Mouse (Mus musculus): Measurements from ENCODE around the gene Clk4. TPM values are rescaled to one million over a fixed set of nuclear protein-coding genes. Genes with fewer than 3 reads are reported as not detected.

Clk4 gene
- total RNA-seq, 2 experiments from 2014 or later, result 88.6 to 115 TPM

GRCm38 (mm10) chr11:51302396-51302795 lies 40.9 kb downstream of the Clk4 start:
- no peak for DNase-seq (ENCODE audit: low spot score in 2 of 2)

DNA sequence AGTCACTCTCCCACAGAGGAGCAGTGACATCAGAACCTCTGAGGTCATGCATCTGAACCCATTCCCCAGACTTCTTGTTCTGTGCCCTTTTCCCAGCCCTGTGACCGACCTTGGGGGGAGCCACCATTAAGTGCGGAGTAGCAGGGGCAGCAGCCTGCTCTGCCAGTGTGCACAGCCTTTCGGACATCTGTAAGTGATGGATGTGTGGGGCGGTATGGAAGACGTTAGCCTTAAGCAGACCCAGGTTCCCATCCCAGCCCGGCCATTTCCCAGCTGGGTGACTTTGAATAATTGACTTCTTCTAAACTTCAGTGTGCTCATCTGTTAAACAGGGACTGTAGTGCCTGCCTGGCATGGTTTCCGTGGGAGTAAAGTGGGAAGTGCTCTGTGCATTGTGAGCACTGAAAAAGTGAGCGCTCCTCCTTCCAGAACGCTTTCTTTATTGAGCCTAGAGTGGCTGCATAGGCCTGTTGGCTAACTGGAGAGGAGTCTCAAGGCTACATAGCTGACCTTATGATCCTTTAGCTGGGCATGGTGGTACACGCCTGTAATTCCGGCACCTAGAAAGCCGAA lies 42.5 kb downstream of the Clk4 start:
- intact Hi-C loops (cut with DNase I), result no loop called here
- peak in 1 of 2 experiments; percentile 66 for DNase-seq (ENCODE audit: low spot score in 2 of 2)

More at GRCm38 (mm10) chr11:51302396-51302795, 40.9 kb downstream of the Clk4 start:
- intact Hi-C loops (cut with DNase I), result no loop called here

DNA sequence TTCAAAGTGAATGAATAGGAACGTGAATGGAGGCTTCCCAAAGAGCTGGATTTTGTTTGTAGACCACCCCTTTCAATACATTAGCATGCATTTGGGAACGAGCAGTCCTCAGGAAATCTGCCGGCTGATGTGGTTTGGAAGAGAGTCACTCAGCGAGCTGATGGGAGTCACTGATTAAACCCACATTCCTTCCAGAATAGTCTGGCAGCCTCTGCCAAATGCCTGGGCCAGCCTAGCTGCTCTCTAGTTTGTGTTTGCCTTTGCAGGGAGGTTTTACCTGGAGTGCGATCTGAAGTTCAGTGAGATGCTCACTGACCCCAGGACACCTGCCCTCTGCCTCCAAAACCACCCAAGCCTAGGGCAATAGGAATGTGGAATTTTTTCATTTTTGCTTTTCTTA lies 46.8 kb downstream of the Clk4 start:
- intact Hi-C loops (cut with DNase I), result no loop called here
- DNase-seq (ENCODE audit: low spot score in 2 of 2), result no peak

GRCm38 (mm10) chr11:51311846-51312245 lies 50.3 kb downstream of the Clk4 start:
- no peak for DNase-seq (ENCODE audit: low spot score in 2 of 2)
- intact Hi-C loops (cut with DNase I), result no loop called here

GRCm38 (mm10) chr11:51315991-51316810 lies 54.7 kb downstream of the Clk4 start:
- intact Hi-C loops (cut with DNase I), result no loop called here
- no peak for DNase-seq (ENCODE audit: low spot score in 2 of 2)

- DNase-seq (ENCODE audit: low spot score in 2 of 2), result no peak
- intact Hi-C loops (cut with DNase I), result no loop called here
Measured at GRCm38 (mm10) chr11:51320609-51321008, 59.1 kb downstream of the Clk4 start.

- intact Hi-C loops (cut with DNase I), result loop anchor here (2.0 kb wide), 2 partner anchors 120 to 208 kb away; no protein-coding TSS in a partner anchor
- DNase-seq (ENCODE audit: low spot score in 2 of 2), result no peak
Measured at GRCm38 (mm10) chr11:51326908-51327307, 65.4 kb downstream of the Clk4 start.

GRCm38 (mm10) chr11:51328387-51328942 lies 66.9 kb downstream of the Clk4 start:
- DNase-seq (ENCODE audit: low spot score in 2 of 2), result no peak
- intact Hi-C loops (cut with DNase I), result no loop called here

- no peak for DNase-seq (ENCODE audit: low spot score in 2 of 2)
- intact Hi-C loops (cut with DNase I), result no loop called here
Measured at GRCm38 (mm10) chr11:51329837-51330714, 68.5 kb downstream of the Clk4 start.

Other genes starting within 250 kb of the Clk4 start
- not detected for gene Olfr54, start 247.5 kb upstream of the Clk4 start, total RNA-seq (2021)
- gene Olfr1375, start 213.6 kb upstream of the Clk4 start, total RNA-seq (2021), result not detected
- 1 to 10 TPM; 6.2 to 8.9 TPM for gene Zfp354a, start 202.5 kb upstream of the Clk4 start, total RNA-seq (2021)
- gene Gm12569, start 41.3 kb upstream of the Clk4 start, total RNA-seq (2021), result not detected
- not detected for gene BC049762, start 1.3 kb downstream of the Clk4 start, total RNA-seq (2021)
- 10 to 100 TPM in 1 of 2 experiments, 1 to 10 TPM in 1; 8.8 to 10.9 TPM for gene Col23a1, start 28.2 kb downstream of the Clk4 start, total RNA-seq (2021)

Measured in left cerebral cortex, postnatal 25 days (tissue).